Mouse (Mus musculus) left cerebral cortex, postnatal 25 days (tissue): ENCODE data around the gene Mbnl2. TPM values are rescaled to one million over a fixed set of nuclear protein-coding genes. Genes with fewer than 3 reads are reported as not detected.

Experiments used
- DNase-seq, 2 experiments: peaks; one replicate each; pipeline ENCODE4 v3.0.0; 2022; ENCODE audit warnings: low spot score in 2 of 2, mixed read lengths in 1 of 2
- intact Hi-C: fragments of 180-260 bp; cut with DNase I; formaldehyde crosslinking; loops from one replicate; pipeline ENCODE4 v1.15.1; 2025
- total RNA-seq, 2 experiments: library from RNA; stranded (reverse); gene quantifications; 2 replicates each; pipeline ENCODE4 v1.2.3; 2021

Mbnl2 gene
- total RNA-seq, 2 experiments from 2014 or later: 244 to 245 TPM

GRCm38 (mm10) chr14:120318326-120318935, 43.0 kb downstream of the Mbnl2 start:
- intact Hi-C loops: no loop called here
- peak in 1 of 2 experiments; percentile 62 for DNase-seq

DNA sequence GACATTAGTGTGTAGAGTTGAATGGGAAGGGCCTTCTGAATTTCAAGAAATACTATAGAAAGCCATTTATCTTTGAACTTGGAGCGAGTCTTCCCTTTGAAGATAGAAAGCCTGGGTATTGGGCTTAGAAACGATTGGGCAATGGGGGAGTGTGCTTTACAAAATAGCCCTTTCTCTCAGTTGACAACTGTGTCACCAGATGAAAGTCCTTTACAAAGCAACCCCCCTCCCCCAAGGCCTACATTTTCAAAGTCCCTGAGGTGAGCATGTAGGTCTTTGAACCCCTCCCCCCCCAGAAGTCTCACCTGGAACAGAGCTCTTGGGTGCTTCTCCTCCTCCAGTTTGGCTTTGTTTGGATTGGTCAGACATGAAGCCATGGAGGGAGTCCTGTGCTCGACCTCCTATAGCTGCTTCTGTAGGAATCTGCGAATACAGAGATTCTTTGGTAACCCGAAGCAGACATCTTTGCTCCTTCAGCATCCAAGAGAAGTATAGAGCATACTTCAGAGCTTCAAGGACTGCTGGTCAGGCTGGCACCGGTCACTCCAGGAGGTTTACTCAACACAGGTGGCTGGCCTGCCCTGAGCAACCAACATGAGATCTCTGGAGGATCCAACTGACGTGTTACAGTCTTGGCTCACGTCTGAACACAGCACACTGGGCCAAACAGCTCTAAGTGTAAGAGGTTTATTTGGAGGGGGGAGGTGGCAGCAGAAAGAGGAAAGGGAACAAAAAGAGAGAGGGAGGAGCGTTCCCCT, 43.7 kb downstream of the Mbnl2 start:
- intact Hi-C loops: no loop called here
- no peak for DNase-seq

DNA sequence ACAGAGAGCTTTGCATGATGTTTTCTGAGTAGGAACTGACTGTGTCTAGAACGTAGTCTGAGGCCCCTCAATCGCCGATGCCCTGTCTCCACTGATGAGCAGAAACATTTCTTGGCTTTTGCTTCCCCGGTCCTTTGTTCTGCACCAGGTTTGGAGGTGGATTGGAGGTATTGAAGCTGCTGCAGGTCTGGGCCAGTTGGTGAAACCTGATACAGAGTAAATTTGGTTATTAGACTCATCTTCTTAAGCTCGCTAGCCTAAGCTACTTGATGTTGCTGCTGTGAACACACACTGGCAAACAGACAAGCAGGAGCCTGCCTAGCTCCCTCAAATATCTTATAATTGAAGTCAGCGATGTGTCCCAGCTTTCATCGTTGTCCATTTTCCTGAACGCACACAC, 46.6 kb downstream of the Mbnl2 start:
- intact Hi-C loops: no loop called here
- DNase-seq: no peak

DNA sequence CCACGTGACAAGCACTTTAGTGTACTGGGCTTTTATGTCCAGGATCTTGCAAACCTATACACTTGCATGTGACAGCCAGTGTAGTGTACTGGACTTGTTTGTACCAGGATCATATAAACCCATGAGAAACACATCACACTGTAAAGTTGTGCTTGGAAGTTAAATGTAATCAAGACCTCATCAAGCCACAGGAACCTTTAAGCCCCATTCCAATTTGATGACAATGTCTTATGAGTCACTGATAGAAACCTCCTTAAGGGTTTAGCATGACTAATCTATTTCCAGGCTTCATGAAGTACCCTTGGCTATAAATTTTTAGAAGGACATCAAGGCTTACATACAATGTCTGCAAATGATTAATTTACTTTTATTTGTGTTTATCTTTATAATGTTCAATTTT, 47.6 kb downstream of the Mbnl2 start:
- intact Hi-C loops: no loop called here
- DNase-seq: no peak

DNA sequence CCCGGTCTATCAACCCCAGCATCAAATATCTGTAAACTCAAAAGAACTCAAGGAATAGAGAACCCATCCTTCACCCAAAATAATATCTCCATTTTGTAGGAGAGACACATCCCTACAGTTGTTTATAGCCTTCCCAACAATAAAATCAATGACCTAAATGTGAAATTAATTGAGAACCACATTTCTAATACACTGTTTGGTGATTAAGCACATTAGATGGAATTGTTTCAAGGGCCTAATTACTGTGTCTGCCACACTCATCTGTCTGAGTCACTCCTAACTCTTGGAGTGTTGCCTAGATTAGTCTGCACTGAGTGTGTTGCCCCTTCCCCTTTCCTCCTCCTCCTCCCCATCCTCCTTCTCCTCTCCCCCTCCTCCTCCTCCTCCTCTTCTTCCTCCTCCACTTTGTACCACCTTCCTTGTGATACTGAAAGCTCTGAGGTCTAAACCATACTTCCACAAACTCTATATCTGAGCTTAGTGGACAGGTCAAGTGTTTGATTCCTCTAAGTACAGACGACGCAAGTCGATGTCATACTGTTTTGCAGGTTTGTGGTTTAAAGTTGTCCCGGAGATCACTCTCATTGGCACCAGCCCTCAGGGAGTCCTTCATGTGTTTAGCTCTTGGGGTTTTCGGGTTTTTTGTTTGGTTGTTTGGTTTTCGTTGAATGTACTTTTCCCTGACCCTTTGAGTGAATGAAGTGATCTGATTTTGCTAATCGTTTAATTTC, 48.8 kb downstream of the Mbnl2 start:
- no peak for DNase-seq
- intact Hi-C loops: no loop called here

GRCm38 (mm10) chr14:120324883-120325480, 49.5 kb downstream of the Mbnl2 start:
- no peak for DNase-seq
- intact Hi-C loops: no loop called here

DNA sequence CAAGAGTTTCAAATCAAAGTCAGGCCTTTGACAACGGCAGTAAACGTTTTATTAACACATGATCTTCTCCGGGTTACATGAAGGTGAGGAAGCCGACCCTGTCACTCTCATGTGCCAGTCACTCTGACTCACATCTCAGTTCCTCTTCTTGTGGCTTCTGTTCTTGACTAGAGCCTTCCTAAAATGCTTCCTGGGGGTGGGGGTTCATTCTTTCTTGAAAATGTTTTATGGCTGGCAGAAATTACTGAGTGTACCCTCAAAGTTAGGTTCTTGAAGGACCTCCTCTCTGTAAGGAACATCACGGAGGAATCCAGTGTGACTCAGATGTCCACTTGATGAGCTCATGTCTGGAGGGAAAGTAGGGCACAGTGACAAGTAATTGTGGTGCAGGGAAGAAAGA, 50.2 kb downstream of the Mbnl2 start:
- DNase-seq: no peak
- intact Hi-C loops: no loop called here

- DNase-seq: peak; percentile 42 to 81
These were observed 55.0 kb downstream of the Mbnl2 start for GRCm38 (mm10) chr14:120330454-120330853.

GRCm38 (mm10) chr14:120330881-120331514, 55.5 kb downstream of the Mbnl2 start:
- intact Hi-C loops: no loop called here
- no peak for DNase-seq

More at GRCm38 (mm10) chr14:120330454-120330853, 55.0 kb downstream of the Mbnl2 start:
- intact Hi-C loops: no loop called here

DNA sequence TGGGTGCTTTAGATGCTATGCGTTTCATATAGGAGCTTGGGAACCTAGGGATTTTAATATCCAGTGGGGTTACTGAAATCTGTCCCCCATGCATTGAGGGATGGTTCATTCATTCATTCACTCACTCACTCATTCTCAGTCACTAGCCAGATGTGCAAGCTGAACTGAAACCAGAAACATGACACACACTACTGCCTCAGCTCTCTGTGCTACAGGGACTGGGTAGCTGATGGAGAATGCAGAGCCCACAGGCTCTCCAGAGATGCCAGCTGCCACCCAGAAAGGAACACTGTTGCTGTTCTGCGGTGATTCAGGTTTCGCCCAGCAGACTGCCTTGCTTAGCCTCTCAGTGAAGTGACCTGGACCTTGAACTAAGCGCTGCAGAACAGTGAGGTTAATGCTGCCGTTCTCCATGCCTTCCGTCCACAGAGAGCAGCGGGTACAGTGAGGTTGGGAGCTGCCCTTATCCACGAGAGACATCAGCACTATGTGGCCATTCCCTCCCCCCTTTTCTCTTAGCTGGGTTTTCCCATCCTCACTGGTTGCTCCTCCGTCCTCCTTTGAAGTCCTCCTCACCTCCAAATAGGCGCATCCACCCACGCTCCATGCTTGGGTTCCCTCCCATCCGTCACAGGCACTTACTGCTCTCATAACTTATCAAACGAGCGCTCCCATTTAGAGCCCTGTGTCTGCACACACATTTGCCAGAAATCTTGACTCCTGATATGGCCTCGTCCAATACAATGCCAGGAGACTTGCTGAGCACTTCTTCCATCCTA, 58.2 kb downstream of the Mbnl2 start:
- intact Hi-C loops: no loop called here
- DNase-seq: no peak

DNA sequence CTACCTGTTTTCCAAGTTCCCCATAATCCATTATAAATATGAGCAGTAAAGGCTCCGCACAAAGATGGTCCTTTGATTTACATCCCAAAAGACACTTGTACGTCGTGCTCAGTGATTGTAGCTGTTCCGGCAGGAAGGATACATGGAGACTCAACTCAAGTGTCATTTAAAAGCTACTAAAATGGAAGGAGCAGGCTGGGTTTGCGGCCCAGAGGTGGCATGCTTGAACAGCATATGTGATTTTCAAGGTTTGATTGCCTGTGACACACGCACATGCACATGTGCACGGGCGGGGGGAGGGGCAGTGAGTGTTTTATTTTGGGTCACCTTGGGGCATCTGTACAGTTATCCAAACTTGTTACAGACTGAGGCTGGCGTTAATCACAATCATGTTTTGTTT, 59.9 kb downstream of the Mbnl2 start:
- DNase-seq: no peak
- intact Hi-C loops: no loop called here

DNA sequence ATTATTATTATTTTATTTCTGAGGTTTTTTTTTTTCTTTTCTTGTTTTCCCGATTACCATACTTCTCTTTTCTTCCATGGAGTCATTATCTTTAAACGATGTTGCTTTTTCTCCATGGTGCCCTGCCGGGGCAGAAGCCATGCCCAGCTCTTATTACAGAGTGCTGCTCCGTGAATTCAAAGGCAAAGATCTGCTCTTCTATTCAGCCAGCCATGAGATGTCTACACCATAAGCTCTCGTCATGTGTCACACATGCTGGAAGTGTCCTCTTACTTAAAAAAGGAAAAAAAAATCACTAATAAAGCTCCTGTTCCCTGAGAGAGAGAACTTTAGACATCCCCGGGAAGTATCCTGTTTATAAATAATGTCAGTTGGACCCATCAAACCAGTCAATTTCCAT, 60.4 kb downstream of the Mbnl2 start:
- intact Hi-C loops: no loop called here
- DNase-seq: no peak

GRCm38 (mm10) chr14:120336380-120336779, 60.9 kb downstream of the Mbnl2 start:
- intact Hi-C loops: no loop called here
- no peak for DNase-seq

- DNase-seq: no peak
- intact Hi-C loops: no loop called here
These were observed 61.4 kb downstream of the Mbnl2 start for GRCm38 (mm10) chr14:120336841-120337240.

DNA sequence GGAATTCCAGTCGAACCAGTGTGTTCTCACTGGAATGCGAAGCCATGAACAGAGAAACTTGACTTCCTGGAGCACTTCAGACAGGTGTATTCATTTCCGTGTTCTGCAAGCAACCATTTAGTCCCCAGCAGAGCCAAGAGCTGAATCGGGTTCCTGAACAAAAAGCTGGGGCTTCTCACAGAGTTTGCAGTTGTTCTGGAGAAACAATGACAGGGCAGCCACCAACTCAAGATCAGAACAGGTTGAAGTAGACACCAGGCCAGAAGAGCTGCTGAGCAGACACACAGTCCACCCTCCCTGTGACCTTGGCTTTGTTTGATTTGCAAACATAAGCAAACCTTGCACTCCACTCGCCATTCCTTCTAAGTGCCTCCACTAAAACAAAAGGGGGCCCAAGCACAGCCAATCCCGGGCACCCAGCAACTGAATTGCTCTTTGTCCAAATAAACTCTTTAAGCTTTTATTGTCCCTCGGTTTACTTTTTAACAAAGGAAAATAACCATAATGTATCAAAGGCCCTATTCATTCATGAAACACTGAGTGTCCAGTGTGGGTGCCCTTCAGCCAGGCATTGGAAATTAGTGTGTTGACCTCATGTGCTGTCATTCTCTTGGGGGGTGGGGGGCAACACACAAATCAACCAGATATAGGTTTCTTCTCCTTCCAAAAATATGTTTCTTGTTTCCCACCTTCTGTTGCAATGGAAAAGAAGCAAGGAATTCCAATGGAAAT, 62.4 kb downstream of the Mbnl2 start:
- no peak for DNase-seq
- intact Hi-C loops: no loop called here

DNA sequence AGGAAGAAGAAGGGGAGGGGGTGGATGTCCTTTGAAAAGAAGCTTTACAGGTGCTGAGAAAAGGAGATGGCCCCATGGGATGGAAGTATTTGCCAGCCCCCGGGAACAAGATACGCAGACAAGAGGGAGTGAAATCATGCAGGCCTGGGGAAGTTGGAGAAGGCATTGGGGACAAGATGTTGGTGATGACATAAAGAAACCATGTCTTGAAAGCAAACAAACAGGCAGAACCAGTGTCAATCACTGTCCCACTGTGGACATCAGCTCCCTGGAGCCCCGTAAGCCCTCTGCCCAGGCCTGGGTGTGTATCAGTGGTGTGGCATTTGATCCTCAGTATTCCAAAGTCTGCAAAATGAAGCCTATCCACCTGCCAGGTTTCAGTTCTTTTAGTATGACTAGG, 63.2 kb downstream of the Mbnl2 start:
- intact Hi-C loops: no loop called here
- DNase-seq: no peak

DNA sequence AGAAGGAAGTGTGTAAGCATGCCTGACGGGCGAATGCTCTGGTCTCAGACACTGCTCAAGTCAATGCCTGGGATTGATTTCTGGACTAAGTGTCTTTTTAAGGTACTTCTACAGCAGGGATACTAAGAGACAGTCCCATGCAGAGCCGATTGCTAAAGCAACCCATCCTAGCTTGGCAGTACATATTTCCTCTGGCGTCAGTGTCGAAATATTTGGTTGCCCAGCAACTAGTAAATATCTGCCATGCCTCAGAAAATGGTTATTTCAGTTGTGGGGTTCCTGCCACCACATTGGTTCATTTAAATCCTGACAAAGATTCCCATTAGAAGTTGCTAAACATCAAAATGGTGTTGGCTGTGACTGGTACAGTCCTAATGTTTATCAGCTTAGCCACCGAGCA, 66.4 kb downstream of the Mbnl2 start:
- no peak for DNase-seq
- intact Hi-C loops: no loop called here

DNA sequence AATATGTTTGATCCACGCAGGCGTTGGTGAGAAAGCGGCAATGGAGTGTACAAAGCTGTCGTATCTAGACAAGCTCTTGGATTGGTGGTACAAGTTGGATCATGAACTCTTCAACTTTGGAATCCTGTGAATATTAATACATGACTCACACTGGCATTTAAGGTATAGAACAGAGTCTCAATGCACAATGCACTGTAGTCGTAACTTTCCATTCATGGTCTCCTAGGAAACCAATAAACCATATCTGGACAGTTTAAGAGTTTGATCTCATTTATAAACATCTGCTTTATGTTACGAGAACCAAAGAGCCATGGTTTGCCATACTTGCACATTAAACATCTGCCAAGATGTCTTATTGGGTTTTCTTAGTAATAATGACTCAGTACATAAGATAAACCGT, 66.9 kb downstream of the Mbnl2 start:
- intact Hi-C loops: no loop called here
- no peak for DNase-seq

DNA sequence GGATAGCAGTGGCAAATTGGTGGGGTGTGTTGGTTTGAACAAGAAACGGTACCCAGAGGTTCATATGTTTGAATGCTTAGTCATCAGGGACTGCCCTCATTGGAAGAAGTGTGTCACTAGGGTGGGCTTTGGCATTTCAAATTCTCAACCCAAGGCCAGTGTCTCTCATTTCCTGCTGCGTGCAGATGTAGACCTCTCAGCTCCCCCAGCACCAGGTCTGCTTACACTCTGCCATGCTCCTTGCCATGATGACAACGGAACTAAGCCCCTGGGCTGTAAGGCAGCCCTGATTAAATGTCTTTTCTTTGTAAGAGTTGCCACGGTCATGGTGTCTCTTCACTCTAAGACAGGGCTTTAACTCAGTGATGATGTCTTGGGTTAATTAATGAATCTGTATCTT, 69.2 kb downstream of the Mbnl2 start:
- intact Hi-C loops: no loop called here
- no peak for DNase-seq
